Mouse (Mus musculus) lung, embryonic 15.5 days (tissue): ENCODE measurements around the gene Tmem151b. TPM values are rescaled to one million over a fixed set of nuclear protein-coding genes. Genes with fewer than 3 reads are reported as not detected.

Experiments used
- ATAC-seq: fragments of 200-750 bp; cut with Nextera tagmentation; 2 replicates; pipeline ENCODE4 v1.8.0; 2017; ENCODE audit warnings: moderate number of reproducible peaks, borderline replicate concordance; ENCODE audit not compliant: low FRiP score, low TSS enrichment; ENCODE audit errors: extremely low read depth
- H3K27ac ChIP-seq: fragments of 300-500 bp; sonication (generic); 2 replicates; pipeline ENCODE4 v1.5.1; 2015; ENCODE audit warnings: moderate library complexity, mild to moderate bottlenecking, inconsistent platforms
- H3K27me3 ChIP-seq: fragments of 300-500 bp; sonication (generic); 2 replicates; pipeline ENCODE4 v1.6.1; 2015; ENCODE audit warnings: inconsistent platforms
- H3K36me3 ChIP-seq: fragments of 300-500 bp; sonication (generic); 2 replicates; pipeline ENCODE4 v1.6.1; 2015; ENCODE audit warnings: inconsistent platforms
- H3K4me1 ChIP-seq: fragments of 300-500 bp; sonication (generic); 2 replicates; pipeline ENCODE4 v1.6.1; 2015; ENCODE audit warnings: inconsistent platforms
- H3K4me2 ChIP-seq: fragments of 300-500 bp; sonication (generic); 2 replicates; pipeline ENCODE4 v1.6.1; 2015; ENCODE audit warnings: inconsistent platforms, mild to moderate bottlenecking, moderate library complexity
- H3K4me3 ChIP-seq: fragments of 300-500 bp; sonication (generic); 2 replicates; pipeline ENCODE4 v1.5.1; 2015; ENCODE audit warnings: mild to moderate bottlenecking, inconsistent platforms
- H3K9ac ChIP-seq: fragments of 300-500 bp; sonication (generic); 2 replicates; pipeline ENCODE4 v1.6.1; 2015; ENCODE audit warnings: inconsistent platforms
- H3K9me3 ChIP-seq: fragments of 300-500 bp; sonication (generic); 2 replicates; pipeline ENCODE4 v1.6.1; 2016; ENCODE audit warnings: inconsistent platforms
- WGBS: fragments of 180-500 bp; shearing (Covaris S2); methylation state at CpG from one replicate; pipeline ENCODE4 v1.1.7; 2015; 5-methylcytosine and 5-hydroxymethylcytosine counted together
- polyA plus RNA-seq: library from polyadenylated mRNA; unstranded; fragments of >200 nt; fragmentation: Nextera tagmentation; extraction: Ambion mirVana; gene quantifications from 2 replicates; pipeline ENCODE4 v1.2.1, GENCODE M21; 2015

The Tmem151b gene
- polyA plus RNA-seq, 1 experiment from 2014 or later, result 2.0 TPM

- Histone ChIP-seq H3K4me3 (no peak overlapping the region), H3K9me3 (no peaks in the 10 kb centered on the region), H3K4me2 (no peak overlapping the region), H3K27me3 (peaks cover 17% of the 10 kb centered on the region), H3K36me3 (no peaks in the 10 kb centered on the region), H3K27ac (no peak overlapping the region), H3K4me1 (peaks cover 13% of the 10 kb centered on the region), H3K9ac (no peak overlapping the region)
- ATAC-seq, result no peak
- WGBS, result 80% methylated on average over 15 of the region's 15 CpGs
Observed at GRCm38 (mm10) chr17:45559732-45560525, 10.5 kb upstream of the Tmem151b start.

- no peak for ATAC-seq
- 56% methylated on average over 16 of the region's 16 CpGs for WGBS
- Histone ChIP-seq H3K4me3 (no peak overlapping the region), H3K9me3 (no peaks in the 10 kb centered on the region), H3K27ac (no peak overlapping the region), H3K27me3 (peaks cover 24% of the 10 kb centered on the region), H3K36me3 (no peaks in the 10 kb centered on the region), H3K9ac (no peak overlapping the region), H3K4me2 (no peak overlapping the region), H3K4me1 (peaks cover 7% of the 10 kb centered on the region)
Observed at GRCm38 (mm10) chr17:45557998-45558862, 8.8 kb upstream of the Tmem151b start.

- Histone ChIP-seq H3K9ac (no peak overlapping the region), H3K4me2 (peak overlapping the region; percentile 94; the same call in 1 of the 2 replicates), H3K4me1 (peaks cover 7% of the 10 kb centered on the region), H3K27ac (no peak overlapping the region), H3K27me3 (peaks cover 28% of the 10 kb centered on the region), H3K36me3 (no peaks in the 10 kb centered on the region), H3K9me3 (no peaks in the 10 kb centered on the region), H3K4me3 (no peak overlapping the region)
- WGBS, result 56% methylated on average over 7 of the region's 7 CpGs
- ATAC-seq, result no peak
Observed at GRCm38 (mm10) chr17:45557246-45557824, 7.9 kb upstream of the Tmem151b start.

- peak overlapping the region; percentile 94 for H3K4me2 ChIP-seq
- peaks cover 10% of the 10 kb centered on the region for H3K4me1 ChIP-seq
- 52% methylated on average over 3 of the region's 3 CpGs for WGBS
- peaks cover 28% of the 10 kb centered on the region for H3K27me3 ChIP-seq
- no peaks in the 10 kb centered on the region for H3K9me3 ChIP-seq
- no peak overlapping the region for H3K9ac ChIP-seq
- no peak overlapping the region for H3K27ac ChIP-seq
- H3K36me3 ChIP-seq, result no peaks in the 10 kb centered on the region
- peak overlapping the region; percentile 55 for H3K4me3 ChIP-seq
- ATAC-seq, result no peak
Observed at GRCm38 (mm10) chr17:45556514-45557245, 7.2 kb upstream of the Tmem151b start.

- WGBS, result 2% methylated on average over 14 of the region's 14 CpGs
- H3K4me3 ChIP-seq, result peak overlapping the region; percentile 55
- H3K9me3 ChIP-seq, result no peaks in the 10 kb centered on the region
- H3K4me1 ChIP-seq, result peaks cover 10% of the 10 kb centered on the region
- H3K36me3 ChIP-seq, result no peaks in the 10 kb centered on the region
- peaks cover 32% of the 10 kb centered on the region for H3K27me3 ChIP-seq
- H3K4me2 ChIP-seq, result peak overlapping the region; percentile 94
- ATAC-seq, result no peak
- no peak overlapping the region for H3K27ac ChIP-seq
- H3K9ac ChIP-seq, result peak overlapping the region; percentile 47
Observed at GRCm38 (mm10) chr17:45556107-45556489, 6.6 kb upstream of the Tmem151b start.

GRCm38 (mm10) chr17:45555452-45556106 is 6.1 kb upstream of the Tmem151b start, which contains the start of gene Nfkbie:
Nfkbie (plus strand) TSS chr17:45555703.
- Histone ChIP-seq H3K4me3 (peak within 1 kb of the TSS; percentile 55), H3K27ac (no peak within 1 kb of the TSS), H3K9me3 (no peaks in the 10 kb centered on the region), H3K9ac (peak within 1 kb of the TSS; percentile 47), H3K4me1 (peaks cover 10% of the 10 kb centered on the region), H3K4me2 (peak within 1 kb of the TSS; percentile 94), H3K36me3 (no peaks in the 10 kb centered on the region), H3K27me3 (peaks cover 37% of the 10 kb centered on the region)
- WGBS, result 1% methylated on average over 45 of the region's 45 CpGs
- ATAC-seq, result peak; percentile 73

GRCm38 (mm10) chr17:45554420-45554819 is 4.9 kb upstream of the Tmem151b start:
- Histone ChIP-seq H3K4me3 (no peak overlapping the region), H3K9me3 (no peaks in the 10 kb centered on the region), H3K4me1 (peaks cover 18% of the 10 kb centered on the region), H3K4me2 (no peak overlapping the region), H3K9ac (no peak overlapping the region), H3K27ac (no peak overlapping the region), H3K36me3 (no peaks in the 10 kb centered on the region), H3K27me3 (peaks cover 45% of the 10 kb centered on the region)
- 39% methylated on average over 1 of the region's 1 CpGs for WGBS
- no peak for ATAC-seq

GRCm38 (mm10) chr17:45553065-45553464 is 3.6 kb upstream of the Tmem151b start:
- H3K27me3 ChIP-seq, result peaks cover 57% of the 10 kb centered on the region

GRCm38 (mm10) chr17:45551816-45552451 is 2.5 kb upstream of the Tmem151b start:
- no peak for ATAC-seq
- Histone ChIP-seq H3K27ac (no peak overlapping the region), H3K27me3 (peaks cover 65% of the 10 kb centered on the region), H3K4me3 (no peak overlapping the region), H3K9ac (no peak overlapping the region), H3K4me1 (peaks cover 21% of the 10 kb centered on the region), H3K4me2 (no peak overlapping the region), H3K9me3 (no peaks in the 10 kb centered on the region), H3K36me3 (no peaks in the 10 kb centered on the region)
- WGBS, result 6% methylated on average over 8 of the region's 8 CpGs

More at GRCm38 (mm10) chr17:45553065-45553464, 3.6 kb upstream of the Tmem151b start:
- Histone ChIP-seq H3K4me1 (peaks cover 21% of the 10 kb centered on the region), H3K4me3 (no peak overlapping the region), H3K27ac (no peak overlapping the region), H3K36me3 (no peaks in the 10 kb centered on the region), H3K4me2 (no peak overlapping the region), H3K9ac (no peak overlapping the region), H3K9me3 (no peaks in the 10 kb centered on the region)
- no peak for ATAC-seq
- WGBS, result 72% methylated on average over 3 of the region's 3 CpGs

- Histone ChIP-seq H3K27ac (no peak overlapping the region), H3K4me3 (no peak overlapping the region), H3K4me1 (peaks cover 20% of the 10 kb centered on the region), H3K9ac (no peak overlapping the region), H3K9me3 (no peaks in the 10 kb centered on the region), H3K27me3 (peaks cover 65% of the 10 kb centered on the region), H3K36me3 (no peaks in the 10 kb centered on the region), H3K4me2 (no peak overlapping the region)
- 42% methylated on average over 7 of the region's 7 CpGs for WGBS
- ATAC-seq, result no peak
Observed at GRCm38 (mm10) chr17:45551249-45551796, 1.8 kb upstream of the Tmem151b start.
